ENCODE assay signal across 21 mouse cellular contexts in genomic region chr5:28110881-28111280, GRCm38 (mm10). TPM values are rescaled to one million over a fixed set of nuclear protein-coding genes. Genes with fewer than 3 reads are reported as not detected.
"Had no signal": no experiment of that assay in that cellular context is flagged by ENCODE, and none has a peak within 500 bp of the region (broad histone marks: within the 10 kb centered on the region; RNA-seq: fewer than 3 reads in every experiment).

No protein-coding gene starts in this region.

- H3K27me3 ChIP-seq: neural tube, embryonic 15.5 days; stomach, embryonic 15.5 days had no signal

- H3K27ac ChIP-seq: liver, embryonic 14.5 days; midbrain, embryonic 12.5 days; neural tube, embryonic 13.5 days; neural tube, embryonic 15.5 days; stomach, embryonic 15.5 days; stomach, postnatal 0 days had no signal

- DNase-seq: lung, adult 18-20 months; lung, embryonic 14.5 days; lung, postnatal 10 days; midbrain, embryonic 14.5 days; right cerebral cortex, postnatal 14 days; thymus, adult 2 months; thymus, postnatal 25 days; thymus, postnatal 4 days had no signal

- H3K9me3 ChIP-seq: megakaryocyte, embryonic 14.5 days; midbrain, embryonic 12.5 days; neural tube, embryonic 13.5 days; neural tube, embryonic 15.5 days; stomach, embryonic 15.5 days had no signal

- H3K36me3 ChIP-seq: midbrain, embryonic 12.5 days; neural tube, embryonic 13.5 days; neural tube, embryonic 15.5 days; stomach, embryonic 15.5 days had no signal

- H3K4me2 ChIP-seq: lung, embryonic 14.5 days; midbrain, embryonic 12.5 days; neural tube, embryonic 13.5 days; neural tube, embryonic 15.5 days; stomach, embryonic 15.5 days had no signal

- H3K4me3 ChIP-seq: megakaryocyte, embryonic 14.5 days; midbrain, embryonic 12.5 days; neural tube, embryonic 13.5 days; neural tube, embryonic 15.5 days; stomach, embryonic 15.5 days had no signal

- H3K4me1 ChIP-seq: megakaryocyte, embryonic 14.5 days; midbrain, embryonic 12.5 days; neural tube, embryonic 13.5 days; neural tube, embryonic 15.5 days; stomach, embryonic 15.5 days had no signal

- H3K9ac ChIP-seq: liver, embryonic 14.5 days; lung, embryonic 14.5 days; midbrain, embryonic 12.5 days; neural tube, embryonic 13.5 days; neural tube, embryonic 15.5 days; stomach, embryonic 15.5 days had no signal

RNA-seq across cellular contexts. Expression of gene En2, which starts 54.6 kb away (rescaled TPM):
- total RNA-seq: monocyte, adult 5-6 weeks had no signal
- polyA plus RNA-seq: liver, embryonic 14.5 days; liver, embryonic 16.5 days; lung, embryonic 14.5 days; lung, embryonic 16.5 days; neural tube, embryonic 11.5 days; neural tube, embryonic 13.5 days; neural tube, embryonic 15.5 days; spleen, adult 2 months; stomach, embryonic 15.5 days; stomach, postnatal 0 days; urinary bladder, adult 2 months had no signal
